Mouse (Mus musculus): ENCODE results near the gene Sh3d19. TPM values are rescaled to one million over a fixed set of nuclear protein-coding genes. Genes with fewer than 3 reads are reported as not detected.
"Not testable (repeated sequence)": the region's sequence is repeated elsewhere in the genome, so short reads cannot be mapped to it uniquely, and the experiment has no call there.

Sh3d19 gene
- polyA plus RNA-seq, 1 experiment from 2014 or later: 4.6 TPM

DNA sequence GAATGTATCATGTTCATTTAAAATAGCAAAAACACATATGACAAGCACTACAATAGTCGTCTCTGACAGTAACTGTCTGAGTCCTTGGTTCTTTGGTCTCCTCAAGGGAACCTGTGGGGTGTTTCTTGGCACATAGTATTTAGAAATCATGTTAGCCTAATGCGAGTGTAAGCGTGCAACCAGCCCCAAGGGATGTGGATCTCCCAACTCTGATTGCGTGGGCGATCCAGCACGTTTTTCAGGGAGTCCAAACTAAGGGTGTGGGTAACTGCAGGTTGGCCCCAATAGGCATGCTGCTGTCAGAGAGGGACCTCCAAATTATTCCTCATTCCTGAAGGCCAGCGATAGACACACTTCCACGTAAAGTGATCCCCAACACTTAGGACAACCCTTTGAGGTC is 1.9 kb upstream of the Sh3d19 start:
- no peak overlapping the region for H3K9ac ChIP-seq (ENCODE audit: low read length)
- peaks cover 5% of the 10 kb centered on the region; the same call in 1 of the 2 replicates for H3K4me1 ChIP-seq (ENCODE audit: control insufficient read depth, insufficient read depth, low read length)
- 0 out of 2 replicates have a peak, but pooled peaks cover 2% of the 10 kb centered on the region for H3K9me3 ChIP-seq (replicated peaks; ENCODE audit: control insufficient read depth, low read length)
- H3K4me3 ChIP-seq (ENCODE audit: low read depth, low read length): no peak overlapping the region
- ATAC-seq (no peak), DNase-seq (ENCODE audit: low spot score) (no peak)
- no peaks in the 10 kb centered on the region for H3K27me3 ChIP-seq (replicated peaks; ENCODE audit: control insufficient read depth, insufficient read depth, low read length)
- H3K36me3 ChIP-seq (ENCODE audit: control insufficient read depth, insufficient read depth, low read length): no peaks in the 10 kb centered on the region
- WGBS: 86% methylated on average over 8 of the region's 8 CpGs
- no peak overlapping the region for H3K27ac ChIP-seq (ENCODE audit: low read depth, low read length)
- H3K4me2 ChIP-seq (ENCODE audit: low read length): no peak overlapping the region

DNA sequence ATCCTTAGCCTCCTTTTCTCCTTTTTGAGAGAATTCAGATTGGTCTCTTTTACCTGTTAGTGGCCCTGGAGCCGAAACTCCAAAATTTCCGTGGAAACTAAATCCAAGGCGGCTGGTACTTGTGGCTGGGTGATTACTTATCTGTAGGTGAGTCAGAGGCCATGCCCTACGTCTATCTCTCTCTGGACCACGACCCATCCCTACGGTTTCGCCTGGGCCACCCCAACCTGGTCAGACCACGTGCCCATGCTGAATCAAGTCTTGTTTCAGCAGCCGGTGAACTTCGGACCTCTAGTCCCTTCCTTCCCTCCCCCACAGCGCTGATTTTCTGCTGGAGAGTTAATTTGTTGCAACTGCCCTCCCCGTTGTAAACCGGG is 678 bp downstream of the Sh3d19 start:
- DNase-seq (ENCODE audit: low spot score) (peak; percentile 4), ATAC-seq (peak; percentile 13; the same call in 1 of the 2 replicates)

DNA sequence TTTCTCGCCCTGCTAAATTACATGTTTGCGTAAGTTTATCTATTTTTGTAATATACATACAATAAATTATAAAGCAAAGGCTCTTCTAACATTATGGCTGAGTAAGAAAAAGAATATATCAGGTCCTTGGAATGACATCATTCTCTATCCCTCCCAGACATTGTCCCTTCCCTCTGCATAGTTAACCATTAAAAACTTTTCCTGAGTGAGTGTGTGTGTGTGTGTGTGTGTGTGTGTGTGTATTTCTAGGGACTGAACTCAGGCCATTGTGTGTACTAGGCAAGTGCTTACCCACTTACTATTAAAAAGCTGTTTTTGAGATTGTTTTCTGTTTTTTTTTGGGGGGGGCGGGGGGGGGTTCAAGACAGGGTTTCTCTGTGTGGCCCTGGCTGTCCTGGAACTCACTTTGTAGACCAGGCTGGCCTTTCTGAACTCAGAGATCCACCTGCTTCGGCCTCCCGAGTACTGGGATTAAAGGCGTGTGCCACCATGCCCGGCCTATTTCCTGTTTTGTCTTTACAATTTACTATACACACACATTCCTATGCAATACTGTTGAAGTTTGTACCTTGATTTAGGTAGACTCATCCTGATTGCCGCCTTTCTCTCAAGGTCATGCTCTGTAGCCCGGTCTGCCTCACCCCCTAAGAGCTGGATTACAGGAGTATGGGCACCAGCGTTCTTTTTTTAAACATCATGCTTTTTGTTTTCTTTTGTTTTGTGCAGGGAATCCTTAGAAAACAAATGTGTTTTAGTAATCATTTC is 2.6 kb downstream of the Sh3d19 start:
- Histone ChIP-seq H3K4me3 (ENCODE audit: low read depth, low read length) (no peak overlapping the region), H3K9me3 (replicated peaks; ENCODE audit: control insufficient read depth, low read length) (no peaks in the 10 kb centered on the region)

More for the DNA sequence above, 678 bp downstream of the Sh3d19 start:
- peak overlapping the region; percentile 81 for H3K4me2 ChIP-seq (ENCODE audit: low read length)
- peak overlapping the region; percentile 70 for H3K4me3 ChIP-seq (ENCODE audit: low read depth, low read length)
- no peak overlapping the region for H3K27ac ChIP-seq (ENCODE audit: low read depth, low read length)
- peak overlapping the region; percentile 86 for H3K9ac ChIP-seq (ENCODE audit: low read length)
- H3K27me3 ChIP-seq (replicated peaks; ENCODE audit: control insufficient read depth, insufficient read depth, low read length): no peaks in the 10 kb centered on the region
- no peaks in the 10 kb centered on the region for H3K9me3 ChIP-seq (replicated peaks; ENCODE audit: control insufficient read depth, low read length)
- no peaks in the 10 kb centered on the region for H3K36me3 ChIP-seq (ENCODE audit: control insufficient read depth, insufficient read depth, low read length)
- peaks cover 5% of the 10 kb centered on the region; the same call in 1 of the 2 replicates for H3K4me1 ChIP-seq (ENCODE audit: control insufficient read depth, insufficient read depth, low read length)
- 4% methylated on average over 13 of the region's 13 CpGs for WGBS

DNA sequence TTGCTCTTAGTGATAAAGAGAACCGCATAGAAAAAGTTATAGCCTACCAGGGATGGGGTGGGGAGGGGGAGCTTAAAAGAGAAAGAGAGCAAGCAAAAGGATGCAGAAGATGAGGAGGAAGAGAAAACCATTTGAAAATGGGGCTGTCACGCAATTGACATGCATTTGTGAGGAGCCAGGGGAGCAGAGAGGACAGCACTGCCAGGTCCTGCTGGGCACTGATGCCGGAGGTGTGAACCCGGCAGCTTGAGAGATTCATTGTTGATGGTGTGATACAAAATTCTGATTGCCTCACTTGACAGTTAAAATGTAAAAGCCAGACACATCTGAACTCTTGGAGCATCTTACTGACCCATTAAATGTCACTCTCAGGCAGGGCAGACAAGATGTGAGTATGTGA is 3.5 kb downstream of the Sh3d19 start:
- 87% methylated on average over 4 of the region's 4 CpGs for WGBS
- Histone ChIP-seq H3K4me3 (ENCODE audit: low read depth, low read length) (no peak overlapping the region), H3K36me3 (ENCODE audit: control insufficient read depth, insufficient read depth, low read length) (no peaks in the 10 kb centered on the region), H3K27ac (ENCODE audit: low read depth, low read length) (no peak overlapping the region), H3K4me1 (ENCODE audit: control insufficient read depth, insufficient read depth, low read length) (peaks cover 5% of the 10 kb centered on the region; the same call in 1 of the 2 replicates), H3K27me3 (replicated peaks; ENCODE audit: control insufficient read depth, insufficient read depth, low read length) (no peaks in the 10 kb centered on the region), H3K9me3 (replicated peaks; ENCODE audit: control insufficient read depth, low read length) (no peaks in the 10 kb centered on the region), H3K9ac (ENCODE audit: low read length) (no peak overlapping the region), H3K4me2 (ENCODE audit: low read length) (no peak overlapping the region)
- ATAC-seq: no peak
- no peak for DNase-seq (ENCODE audit: low spot score)

More for the DNA sequence above, 2.6 kb downstream of the Sh3d19 start:
- H3K27me3 ChIP-seq (replicated peaks; ENCODE audit: control insufficient read depth, insufficient read depth, low read length): no peaks in the 10 kb centered on the region
- ATAC-seq (no peak), DNase-seq (ENCODE audit: low spot score) (no peak)
- H3K36me3 ChIP-seq (ENCODE audit: control insufficient read depth, insufficient read depth, low read length): no peaks in the 10 kb centered on the region
- WGBS: 86% methylated on average over 10 of the region's 10 CpGs
- H3K4me1 ChIP-seq (ENCODE audit: control insufficient read depth, insufficient read depth, low read length): peaks cover 5% of the 10 kb centered on the region; the same call in 1 of the 2 replicates
- no peak overlapping the region for H3K27ac ChIP-seq (ENCODE audit: low read depth, low read length)
- H3K4me2 ChIP-seq (ENCODE audit: low read length): no peak overlapping the region
- H3K9ac ChIP-seq (ENCODE audit: low read length): no peak overlapping the region

DNA sequence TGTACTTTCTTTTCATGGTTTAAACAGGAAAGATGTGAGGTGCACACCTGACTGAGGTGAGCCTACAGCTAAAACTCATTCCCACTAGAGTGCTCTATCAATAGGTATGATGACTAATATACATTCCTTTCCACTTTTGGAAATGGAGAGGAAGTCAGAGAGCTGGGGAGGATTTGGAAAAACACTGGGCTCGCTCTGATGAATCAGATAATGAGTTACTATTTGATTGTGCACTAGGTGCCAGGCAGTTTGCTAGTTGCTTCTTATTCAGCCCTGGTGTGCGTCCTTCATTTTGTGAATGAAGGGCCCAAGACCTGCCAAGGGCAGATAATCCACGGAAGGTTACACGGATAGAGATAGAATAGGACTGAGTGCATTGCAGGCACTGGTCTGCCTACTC is 9.1 kb downstream of the Sh3d19 start:
- H3K9me3 ChIP-seq (replicated peaks; ENCODE audit: control insufficient read depth, low read length): no peaks in the 10 kb centered on the region
- ATAC-seq: no peak
- 96% methylated on average over 4 of the region's 4 CpGs for WGBS

DNA sequence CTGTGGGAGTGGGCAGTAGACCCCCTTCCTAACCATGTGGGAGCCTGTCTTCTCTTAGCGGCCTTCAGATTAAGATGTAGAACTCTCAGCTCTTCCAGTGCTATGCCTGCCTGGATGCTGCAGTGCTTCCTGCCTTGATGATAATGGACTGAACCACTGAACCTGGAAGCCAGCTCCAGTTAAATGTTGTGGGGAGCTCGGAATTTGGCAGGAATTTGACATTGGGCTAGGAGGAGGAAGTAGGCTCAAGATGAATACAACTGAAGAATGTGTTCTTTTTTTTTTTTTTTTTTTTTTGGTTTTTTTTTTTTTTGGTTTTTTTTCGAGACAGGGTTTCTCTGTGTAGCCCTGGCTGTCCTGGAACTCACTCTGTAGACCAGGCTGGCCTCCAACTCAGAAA is 10.9 kb downstream of the Sh3d19 start:
- H3K4me1 ChIP-seq (ENCODE audit: control insufficient read depth, insufficient read depth, low read length); H3K4me2 ChIP-seq (ENCODE audit: low read length); H3K9me3 ChIP-seq (replicated peaks; ENCODE audit: control insufficient read depth, low read length); H3K27me3 ChIP-seq (replicated peaks; ENCODE audit: control insufficient read depth, insufficient read depth, low read length); H3K9ac ChIP-seq (ENCODE audit: low read length); DNase-seq (ENCODE audit: low spot score); H3K27ac ChIP-seq (ENCODE audit: low read depth, low read length); H3K4me3 ChIP-seq (ENCODE audit: low read depth, low read length); H3K36me3 ChIP-seq (ENCODE audit: control insufficient read depth, insufficient read depth, low read length); ATAC-seq: not testable (repeated sequence)
- 84% methylated on average over 3 of the region's 3 CpGs for WGBS

More for the DNA sequence above, 9.1 kb downstream of the Sh3d19 start:
- Histone ChIP-seq H3K36me3 (ENCODE audit: control insufficient read depth, insufficient read depth, low read length) (no peaks in the 10 kb centered on the region), H3K9ac (ENCODE audit: low read length) (no peak overlapping the region), H3K27ac (ENCODE audit: low read depth, low read length) (no peak overlapping the region), H3K27me3 (replicated peaks; ENCODE audit: control insufficient read depth, insufficient read depth, low read length) (no peaks in the 10 kb centered on the region), H3K4me1 (ENCODE audit: control insufficient read depth, insufficient read depth, low read length) (no peaks in the 10 kb centered on the region), H3K4me3 (ENCODE audit: low read depth, low read length) (no peak overlapping the region), H3K4me2 (ENCODE audit: low read length) (no peak overlapping the region)
- DNase-seq (ENCODE audit: low spot score): no peak

DNA sequence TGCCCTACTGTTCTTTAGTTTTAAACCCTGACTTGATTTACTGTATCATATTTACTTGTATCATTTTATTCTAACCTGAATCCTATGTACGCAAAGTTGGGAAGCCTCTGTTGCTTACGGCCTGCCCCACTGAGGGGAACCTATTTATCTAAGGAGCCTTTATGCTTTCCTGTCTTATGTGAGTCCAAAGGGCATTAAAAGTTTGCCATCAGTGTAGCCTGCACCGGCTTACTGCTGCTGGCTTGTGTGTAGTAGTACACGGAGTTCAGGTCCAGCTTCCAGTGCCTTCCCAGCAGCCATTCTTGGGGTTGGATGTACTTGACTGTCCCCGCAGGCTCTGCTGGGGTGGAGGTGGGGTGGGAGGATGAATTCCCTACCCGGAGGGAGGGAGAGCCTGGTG is 13.6 kb downstream of the Sh3d19 start:
- DNase-seq (ENCODE audit: low spot score) (no peak), ATAC-seq (no peak)
- H3K9me3 ChIP-seq (replicated peaks; ENCODE audit: control insufficient read depth, low read length): no peaks in the 10 kb centered on the region
- 94% methylated on average over 6 of the region's 6 CpGs for WGBS
- no peaks in the 10 kb centered on the region for H3K36me3 ChIP-seq (ENCODE audit: control insufficient read depth, insufficient read depth, low read length)
- H3K27ac ChIP-seq (ENCODE audit: low read depth, low read length): no peak overlapping the region
- H3K4me2 ChIP-seq (ENCODE audit: low read length): no peak overlapping the region
- no peak overlapping the region for H3K4me3 ChIP-seq (ENCODE audit: low read depth, low read length)
- no peaks in the 10 kb centered on the region for H3K4me1 ChIP-seq (ENCODE audit: control insufficient read depth, insufficient read depth, low read length)
- no peaks in the 10 kb centered on the region for H3K27me3 ChIP-seq (replicated peaks; ENCODE audit: control insufficient read depth, insufficient read depth, low read length)
- H3K9ac ChIP-seq (ENCODE audit: low read length): no peak overlapping the region

DNA sequence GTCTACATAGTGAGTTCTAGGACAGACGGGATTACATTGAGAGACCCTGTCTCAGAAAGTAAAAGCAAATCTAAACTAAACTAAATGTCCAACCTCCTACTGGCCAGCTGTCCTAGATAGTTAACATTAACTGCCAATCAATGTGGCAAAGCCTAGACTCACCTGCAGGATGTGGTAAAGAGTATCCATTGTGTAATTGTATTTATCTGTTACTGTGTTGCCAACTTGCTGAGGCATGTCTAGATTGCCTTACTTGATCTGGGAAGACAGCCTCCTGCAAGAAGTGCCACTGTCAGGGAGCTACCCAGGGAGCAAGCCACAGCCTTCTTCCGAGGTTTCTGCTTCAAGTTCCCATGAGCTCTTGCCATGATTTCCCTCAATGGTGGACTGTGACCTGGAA is 16.3 kb downstream of the Sh3d19 start:
- no peak for DNase-seq (ENCODE audit: low spot score)
- 92% methylated on average over 2 of the region's 2 CpGs for WGBS
- no peak overlapping the region for H3K27ac ChIP-seq (ENCODE audit: low read depth, low read length)
- no peaks in the 10 kb centered on the region for H3K36me3 ChIP-seq (ENCODE audit: control insufficient read depth, insufficient read depth, low read length)
- no peak overlapping the region for H3K4me3 ChIP-seq (ENCODE audit: low read depth, low read length)
- H3K4me1 ChIP-seq (ENCODE audit: control insufficient read depth, insufficient read depth, low read length): no peaks in the 10 kb centered on the region
- no peaks in the 10 kb centered on the region for H3K27me3 ChIP-seq (replicated peaks; ENCODE audit: control insufficient read depth, insufficient read depth, low read length)
- no peak overlapping the region for H3K9ac ChIP-seq (ENCODE audit: low read length)
- ATAC-seq: no peak
- H3K9me3 ChIP-seq (replicated peaks; ENCODE audit: control insufficient read depth, low read length): no peaks in the 10 kb centered on the region
- no peak overlapping the region for H3K4me2 ChIP-seq (ENCODE audit: low read length)

DNA sequence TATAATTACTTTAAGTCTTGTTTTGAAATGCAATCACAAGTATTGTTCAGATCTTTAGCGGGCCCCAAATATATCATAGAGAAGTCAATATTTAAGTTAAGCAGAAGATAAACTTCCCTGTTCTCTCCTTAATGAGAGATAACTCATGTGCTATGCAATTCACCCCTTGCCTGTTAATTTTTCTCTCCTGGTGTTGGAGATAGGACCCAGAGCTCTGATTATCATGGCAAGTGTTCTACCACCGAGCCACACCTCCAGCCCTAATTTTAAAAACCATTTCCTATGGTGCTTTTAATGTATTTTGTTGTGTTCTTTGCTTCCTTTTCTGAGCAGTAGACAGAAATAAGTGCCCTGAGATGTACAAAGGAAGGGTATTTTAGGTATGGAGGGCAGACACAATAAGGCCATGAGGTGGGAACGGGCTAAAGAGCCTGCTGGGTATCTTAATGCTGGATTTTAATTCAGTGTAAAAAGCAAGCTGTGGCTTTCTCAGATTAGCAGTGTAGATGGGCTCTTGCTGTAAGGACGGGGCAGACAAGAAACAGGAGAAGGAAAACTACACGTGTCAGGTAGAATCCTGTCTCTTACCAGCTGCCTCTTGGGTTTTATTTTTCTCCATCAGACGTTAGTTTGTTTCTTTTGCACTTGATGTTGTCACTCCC is 20.4 kb downstream of the Sh3d19 start:
- Histone ChIP-seq H3K36me3 (ENCODE audit: control insufficient read depth, insufficient read depth, low read length) (no peaks in the 10 kb centered on the region), H3K9ac (ENCODE audit: low read length) (no peak overlapping the region), H3K4me3 (ENCODE audit: low read depth, low read length) (no peak overlapping the region), H3K27me3 (replicated peaks; ENCODE audit: control insufficient read depth, insufficient read depth, low read length) (no peaks in the 10 kb centered on the region), H3K9me3 (replicated peaks; ENCODE audit: control insufficient read depth, low read length) (no peaks in the 10 kb centered on the region), H3K27ac (ENCODE audit: low read depth, low read length) (no peak overlapping the region), H3K4me1 (ENCODE audit: control insufficient read depth, insufficient read depth, low read length) (no peaks in the 10 kb centered on the region), H3K4me2 (ENCODE audit: low read length) (no peak overlapping the region)
- no peak for DNase-seq (ENCODE audit: low spot score)
- no peak for ATAC-seq
- WGBS: 63% methylated on average over 6 of the region's 6 CpGs

Measured in forebrain, embryonic 14.5 days (tissue).